Mouse (Mus musculus) natural killer cell, adult 2 months (primary cell): Measurements from ENCODE around the gene Gm39566.

Experiments used
- DNase-seq, 2 experiments: peaks; one replicate each; pipeline ENCODE4 v3.0.0; 2022; ENCODE audit warnings: low spot score in 2 of 2

The Gm39566 gene

DNA sequence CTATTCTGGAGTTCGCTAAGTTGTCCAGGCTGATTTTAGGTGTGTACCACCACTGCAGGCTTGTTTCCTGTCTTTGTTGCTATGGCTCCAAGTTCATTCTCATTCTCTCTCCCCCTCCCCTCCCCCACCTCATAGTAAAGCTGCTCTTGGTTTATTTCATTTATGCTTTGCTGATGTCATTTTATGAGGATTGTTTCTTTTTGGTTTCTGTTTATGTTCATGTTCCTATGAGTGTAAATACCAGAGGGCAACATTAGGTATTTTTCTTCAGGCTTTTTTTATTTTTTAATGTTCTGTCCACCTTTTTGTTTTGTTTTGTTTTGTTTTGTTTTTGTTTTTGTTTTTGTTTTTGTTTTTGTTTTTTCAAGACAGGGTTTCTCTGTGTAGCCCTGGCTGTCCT is 53.2 kb downstream of the Gm39566 start, which contains the start of gene Slc35g3:
Gene Slc35g3 (minus strand): TSS at position 101 of the 400 bp plus-strand sequence.
- no peak for DNase-seq
